Mouse (Mus musculus) spleen, adult 18-20 months (tissue): ENCODE measurements around the gene Adam19.
A peak's percentile ranks its signal among the peaks of the same experiment; 100 is the strongest.
"Not testable (repeated sequence)": the region's sequence is repeated elsewhere in the genome, so short reads cannot be mapped to it uniquely, and the experiment has no call there.

ENCODE experiments used
- DNase-seq, 2 experiments: peaks; one replicate each; pipeline ENCODE4 v3.0.0; 2022; ENCODE audit warnings: mixed read lengths in 2 of 2

The Adam19 gene

GRCm38 (mm10) chr11:46055896-46056769, at the start of gene Adam19:
Gene Adam19, plus strand, starts transcription at chr11:46055992.
- peak; percentile 68 to 75 for DNase-seq

DNA sequence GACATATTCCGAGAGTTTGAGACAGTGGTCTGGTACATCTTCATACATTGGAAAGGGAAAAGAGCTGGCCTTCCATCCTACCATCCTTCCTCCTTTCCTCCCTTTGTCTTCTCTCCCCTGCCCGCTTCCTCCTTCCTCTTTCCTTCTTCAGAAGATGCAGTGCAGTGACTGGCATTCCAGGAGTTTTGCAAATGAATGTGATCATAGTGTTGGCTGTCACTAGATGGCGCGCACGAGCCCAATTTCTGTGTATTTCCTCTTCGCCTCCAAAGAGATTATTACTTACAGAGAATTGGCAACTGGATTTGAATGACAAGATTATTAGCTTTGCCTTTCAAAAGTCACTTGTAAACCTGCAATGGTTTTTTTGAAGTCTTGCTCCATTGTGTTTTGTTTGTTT, 39.7 kb upstream of the Adam19 start:
- peak; percentile 20 to 67 for DNase-seq

- no peak for DNase-seq
Observed at GRCm38 (mm10) chr11:46020246-46020645, 35.5 kb upstream of the Adam19 start.

GRCm38 (mm10) chr11:46021850-46022249, 33.9 kb upstream of the Adam19 start:
- no peak for DNase-seq

GRCm38 (mm10) chr11:46022983-46023382, 32.8 kb upstream of the Adam19 start:
- no peak for DNase-seq

- no peak for DNase-seq
Observed at GRCm38 (mm10) chr11:46025962-46026392, 29.8 kb upstream of the Adam19 start.

DNA sequence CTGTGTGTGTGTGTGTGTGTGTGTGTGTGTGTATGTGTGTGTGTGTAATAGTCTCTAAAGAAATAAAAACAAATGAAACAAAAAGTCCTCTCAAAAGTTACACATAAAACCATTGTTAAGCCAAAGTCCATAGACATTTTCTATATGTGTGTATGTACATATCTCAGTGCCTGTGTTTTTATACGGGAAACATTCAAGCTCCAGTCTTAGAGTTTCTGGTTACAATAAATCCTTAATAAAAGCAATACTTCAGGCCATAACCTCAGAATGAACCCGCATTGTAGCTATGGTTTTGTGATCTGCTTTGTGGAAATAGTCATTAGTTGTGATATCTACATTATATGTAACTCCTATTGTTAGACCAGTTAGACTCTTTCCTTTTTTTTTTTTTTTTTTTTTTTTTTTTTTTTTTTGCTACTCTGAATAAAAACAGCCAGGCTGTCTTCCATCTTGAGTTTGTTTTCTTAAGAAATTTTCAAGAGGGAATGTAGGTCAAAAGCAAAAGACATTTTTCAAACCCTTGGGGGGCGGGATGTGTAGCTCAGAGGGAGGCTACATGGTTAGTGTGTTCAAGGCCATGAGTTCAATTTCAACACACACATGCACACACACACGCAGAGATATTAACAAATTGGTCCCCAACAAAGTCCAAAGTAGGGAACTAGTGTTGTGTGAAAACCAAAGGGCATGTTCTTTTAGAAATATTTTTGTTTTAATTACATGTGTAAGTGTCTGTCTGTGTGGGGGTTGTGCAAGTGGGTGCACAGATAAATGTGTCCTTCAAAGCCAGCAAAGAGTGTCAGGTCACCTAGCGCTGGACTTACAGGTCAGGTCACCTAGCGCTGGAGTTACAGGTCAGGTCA, 27.6 kb upstream of the Adam19 start:
- no peak for DNase-seq

GRCm38 (mm10) chr11:46029485-46029884, 26.3 kb upstream of the Adam19 start:
- no peak for DNase-seq

- DNase-seq, result no peak
Observed at GRCm38 (mm10) chr11:46030026-46030425, 25.8 kb upstream of the Adam19 start.

- no peak for DNase-seq
Observed at GRCm38 (mm10) chr11:46031470-46031869, 24.3 kb upstream of the Adam19 start.

DNA sequence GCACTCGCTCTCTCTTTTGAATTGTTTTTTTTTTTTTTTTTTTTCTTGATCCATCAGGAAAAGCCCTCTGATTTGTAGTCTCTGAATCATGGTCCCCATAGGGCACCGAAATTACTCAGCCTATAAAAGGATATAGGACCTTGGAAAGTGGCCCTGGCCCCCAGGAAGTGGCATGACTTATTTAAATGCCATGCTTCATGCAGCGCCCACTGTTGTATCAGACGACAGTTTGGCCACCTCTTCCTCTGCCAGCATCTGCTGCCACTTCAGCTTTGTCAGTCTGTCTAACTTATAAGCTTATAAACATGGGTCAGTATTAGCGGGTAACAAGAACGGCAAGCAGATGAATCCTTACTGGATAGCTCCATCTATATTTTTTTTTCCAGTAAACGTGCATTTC, 22.8 kb upstream of the Adam19 start:
- DNase-seq, result no peak

- no peak for DNase-seq
Observed at GRCm38 (mm10) chr11:46036374-46036773, 19.4 kb upstream of the Adam19 start.

- DNase-seq, result no peak
Observed at GRCm38 (mm10) chr11:46038901-46039300, 16.9 kb upstream of the Adam19 start.

DNA sequence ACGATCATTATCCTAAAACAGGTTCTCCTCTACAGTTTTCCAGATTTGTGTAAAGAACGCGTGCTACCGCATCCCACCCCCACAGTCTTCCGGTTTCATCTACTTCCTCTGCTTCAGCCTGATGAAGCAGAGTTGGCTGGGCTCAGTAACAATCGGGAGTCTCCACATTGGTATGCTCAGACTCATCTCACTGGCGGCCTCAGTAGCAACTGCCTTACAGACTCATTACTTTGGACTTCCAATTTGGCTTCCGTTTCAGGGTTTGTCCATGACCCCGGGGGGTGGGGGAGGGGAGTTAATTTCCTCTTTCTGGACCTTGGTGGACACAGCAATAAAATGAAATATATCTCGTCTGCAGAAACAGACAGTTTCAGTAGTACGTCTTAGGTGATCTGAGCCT, 16.5 kb upstream of the Adam19 start:
- DNase-seq, result no peak

- no peak for DNase-seq
Observed at GRCm38 (mm10) chr11:46040841-46041556, 14.8 kb upstream of the Adam19 start.

DNA sequence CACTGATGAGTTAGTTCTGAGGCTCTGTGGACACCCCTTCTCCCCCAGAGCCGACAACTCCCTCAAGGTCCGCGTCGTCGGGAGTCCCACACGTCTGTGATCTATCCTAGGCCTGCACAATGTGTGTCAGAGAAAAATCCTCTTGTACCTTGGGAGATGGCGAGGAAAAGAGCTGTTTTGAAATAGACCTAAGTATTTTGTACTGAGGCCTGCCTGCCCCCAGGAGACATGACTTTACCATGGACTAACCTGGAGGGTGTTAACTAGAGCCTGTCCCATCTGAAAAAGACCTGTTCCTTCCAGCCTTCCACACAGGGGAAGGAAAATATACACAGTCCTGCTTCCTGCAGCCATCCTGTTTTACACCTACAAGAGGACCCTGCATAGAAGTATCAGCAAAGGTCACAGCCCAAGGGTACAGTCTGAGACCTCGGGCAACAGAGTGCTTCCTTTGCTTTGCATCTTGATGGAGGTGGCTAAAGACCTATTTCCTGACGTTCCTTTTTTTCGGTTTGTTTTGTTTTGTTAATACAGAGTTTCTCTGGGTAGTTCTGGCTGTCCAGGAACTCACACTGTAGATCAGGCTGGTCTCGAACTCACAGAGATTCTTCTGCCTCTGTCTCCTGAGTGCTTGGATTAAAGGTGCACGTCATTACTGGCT, 14.1 kb upstream of the Adam19 start:
- no peak for DNase-seq

GRCm38 (mm10) chr11:46044781-46045180, 11.0 kb upstream of the Adam19 start:
- no peak for DNase-seq

DNA sequence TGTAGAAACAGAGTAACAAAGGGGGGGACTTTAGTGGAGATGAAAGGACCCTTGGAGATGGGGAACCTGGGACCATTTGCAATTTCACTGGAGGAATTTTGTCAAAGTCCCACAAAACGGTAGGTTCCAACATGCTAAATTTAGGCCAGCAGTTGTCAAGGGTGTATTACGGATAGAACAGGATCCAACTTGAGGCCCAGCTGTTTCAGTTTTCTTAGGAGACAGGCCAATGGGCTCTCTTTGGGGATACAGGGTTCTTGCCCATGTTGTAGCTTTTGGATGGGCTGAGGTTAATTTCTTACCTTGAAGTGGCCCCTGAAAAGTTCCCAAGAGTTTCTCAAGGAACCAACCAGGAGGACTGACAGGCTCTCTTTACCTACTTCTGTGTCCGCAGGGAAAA, 8.5 kb upstream of the Adam19 start:
- DNase-seq, result no peak

- DNase-seq, result peak; percentile 53 to 73
Observed at GRCm38 (mm10) chr11:46052105-46052659, 3.6 kb upstream of the Adam19 start, which contains the start of gene Gm12166. Gene Gm12166, minus strand, starts transcription at chr11:46052321.

GRCm38 (mm10) chr11:46053457-46053856, 2.3 kb upstream of the Adam19 start:
- not testable (repeated sequence) for DNase-seq

- DNase-seq, result no peak
Observed at GRCm38 (mm10) chr11:46054311-46054710, 1.5 kb upstream of the Adam19 start.
